Mouse (Mus musculus): ENCODE measurements around the gene Kcp. TPM values are rescaled to one million over a fixed set of nuclear protein-coding genes. Genes with fewer than 3 reads are reported as not detected.
A peak's percentile ranks its signal among the peaks of the same experiment; 100 is the strongest.

The Kcp gene
- total RNA-seq, 2 experiments from 2014 or later = 4.4 to 4.6 TPM

DNA sequence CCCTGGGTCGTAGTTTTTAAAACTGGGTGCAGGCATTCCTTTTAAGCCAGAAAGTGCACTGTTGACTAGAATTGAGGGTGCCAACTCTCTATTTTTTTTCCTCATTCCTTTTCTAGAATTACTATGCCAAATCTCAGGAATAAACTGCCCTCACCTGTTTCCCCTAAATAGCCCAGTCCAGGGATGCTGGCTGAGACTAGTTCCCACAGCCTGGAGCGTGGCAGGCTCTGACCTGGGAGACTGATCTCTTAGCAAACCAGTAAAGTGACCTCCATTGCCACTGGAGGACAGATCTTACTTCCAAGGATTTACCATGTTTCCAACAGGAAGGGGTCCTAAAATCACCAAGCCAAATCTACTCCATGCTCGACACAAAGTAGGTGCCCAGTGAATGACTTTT lies 38.9 kb downstream of the Kcp start:
- intact Hi-C loops (cut with DNase I) = no loop called here
- no peak for DNase-seq (ENCODE audit: low spot score)

GRCm38 (mm10) chr6:29467583-29468354 lies 40.0 kb downstream of the Kcp start, which contains the start of gene Atp6v1f:
TSS of gene Atp6v1f (plus strand) at chr6:29467718.
- intact Hi-C loops (cut with DNase I) = no loop called here
- DNase-seq (ENCODE audit: low spot score) = peak; percentile 81

DNA sequence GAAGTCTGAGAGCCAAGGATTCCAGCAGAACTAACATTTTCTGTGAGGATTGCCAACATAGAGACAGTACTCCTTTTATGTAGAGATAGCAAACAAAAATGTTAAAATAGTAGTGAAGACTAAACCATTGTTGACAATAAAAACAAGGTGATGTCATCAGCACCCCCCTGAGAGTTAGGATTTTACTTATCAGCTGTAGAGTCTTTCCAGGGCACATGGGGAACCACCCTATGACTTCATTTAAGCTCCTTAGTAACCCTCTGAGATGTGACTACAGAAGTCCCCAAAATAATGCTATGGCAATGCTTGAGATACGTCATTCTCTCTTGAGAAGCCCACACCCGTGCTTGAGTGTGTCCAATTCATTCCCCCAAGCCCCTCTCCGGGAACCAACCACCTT lies 44.4 kb downstream of the Kcp start:
- no peak for DNase-seq (ENCODE audit: low spot score)
- intact Hi-C loops (cut with DNase I) = no loop called here

- intact Hi-C loops (cut with DNase I) = no loop called here
- DNase-seq (ENCODE audit: low spot score) = no peak
Measured at GRCm38 (mm10) chr6:29461502-29461901, 46.2 kb downstream of the Kcp start.

DNA sequence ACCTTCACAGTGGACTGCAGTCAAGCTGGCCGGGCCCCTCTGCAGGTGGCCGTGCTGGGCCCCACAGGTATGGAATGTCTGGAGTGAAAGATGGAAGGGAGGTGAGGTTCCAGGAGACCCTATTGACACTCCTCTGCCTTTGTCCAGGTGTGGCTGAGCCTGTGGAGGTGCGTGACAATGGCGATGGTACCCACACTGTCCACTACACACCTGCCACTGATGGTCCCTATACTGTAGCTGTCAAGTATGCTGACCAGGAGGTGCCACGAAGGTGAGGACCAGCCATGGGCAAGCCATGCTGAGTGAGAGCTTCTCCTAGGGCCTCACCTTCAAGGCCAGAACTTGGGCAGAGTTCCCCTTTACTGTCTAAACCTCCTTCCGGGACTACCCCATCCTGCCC lies 57.1 kb downstream of the Kcp start:
- intact Hi-C loops (cut with DNase I) = no loop called here
- DNase-seq (ENCODE audit: low spot score) = no peak

GRCm38 (mm10) chr6:29449858-29450257 lies 57.9 kb downstream of the Kcp start:
- intact Hi-C loops (cut with DNase I) = no loop called here
- no peak for DNase-seq (ENCODE audit: low spot score)

GRCm38 (mm10) chr6:29445354-29445753 lies 62.4 kb downstream of the Kcp start:
- no peak for DNase-seq (ENCODE audit: low spot score)
- intact Hi-C loops (cut with DNase I) = no loop called here

DNA sequence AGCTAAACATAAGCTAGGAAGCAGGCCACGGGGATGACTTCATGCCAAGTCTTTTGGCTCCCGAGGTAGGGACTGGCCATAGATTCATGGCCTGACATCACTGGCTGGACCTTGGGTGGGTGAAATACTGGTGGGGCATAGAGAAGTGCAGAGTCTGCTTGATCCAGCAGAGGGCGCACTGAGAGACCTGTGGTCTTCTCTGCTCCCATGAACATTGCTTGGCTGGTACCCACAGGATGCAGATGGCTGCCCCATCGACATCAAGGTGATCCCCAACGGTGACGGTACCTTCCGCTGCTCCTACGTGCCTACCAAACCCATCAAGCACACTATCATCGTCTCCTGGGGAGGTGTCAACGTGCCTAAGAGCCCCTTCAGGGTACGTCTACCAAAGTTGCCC lies 63.0 kb downstream of the Kcp start:
- intact Hi-C loops (cut with DNase I) = no loop called here
- no peak for DNase-seq (ENCODE audit: low spot score)

DNA sequence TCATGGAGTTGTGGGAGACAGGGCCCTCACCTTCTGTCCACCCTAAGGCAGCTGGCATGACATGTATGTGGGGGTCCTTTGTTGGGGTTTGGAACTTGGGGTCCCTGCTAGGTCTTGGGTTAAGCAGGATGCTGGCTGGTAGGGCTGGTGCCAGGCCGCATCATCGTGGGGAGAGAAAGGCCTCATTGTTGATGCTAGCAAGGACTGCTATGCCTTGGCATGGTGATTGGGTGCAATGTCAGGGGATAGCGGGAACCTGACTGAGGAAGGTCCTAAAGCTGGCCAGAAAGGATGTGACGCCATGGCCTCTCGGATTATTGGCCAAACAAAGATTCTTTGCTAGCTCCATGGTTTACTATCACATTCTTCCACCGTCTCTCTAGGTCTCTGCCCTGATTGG lies 68.0 kb downstream of the Kcp start:
- DNase-seq (ENCODE audit: low spot score) = no peak
- intact Hi-C loops (cut with DNase I) = loop anchor here (5.0 kb wide), 1 partner anchor 77 kb away; no protein-coding TSS in a partner anchor

GRCm38 (mm10) chr6:29439251-29439650 lies 68.5 kb downstream of the Kcp start:
- peak; percentile 39 for DNase-seq (ENCODE audit: low spot score)
- intact Hi-C loops (cut with DNase I) = loop anchor here (5.0 kb wide), 1 partner anchor 77 kb away; no protein-coding TSS in a partner anchor

DNA sequence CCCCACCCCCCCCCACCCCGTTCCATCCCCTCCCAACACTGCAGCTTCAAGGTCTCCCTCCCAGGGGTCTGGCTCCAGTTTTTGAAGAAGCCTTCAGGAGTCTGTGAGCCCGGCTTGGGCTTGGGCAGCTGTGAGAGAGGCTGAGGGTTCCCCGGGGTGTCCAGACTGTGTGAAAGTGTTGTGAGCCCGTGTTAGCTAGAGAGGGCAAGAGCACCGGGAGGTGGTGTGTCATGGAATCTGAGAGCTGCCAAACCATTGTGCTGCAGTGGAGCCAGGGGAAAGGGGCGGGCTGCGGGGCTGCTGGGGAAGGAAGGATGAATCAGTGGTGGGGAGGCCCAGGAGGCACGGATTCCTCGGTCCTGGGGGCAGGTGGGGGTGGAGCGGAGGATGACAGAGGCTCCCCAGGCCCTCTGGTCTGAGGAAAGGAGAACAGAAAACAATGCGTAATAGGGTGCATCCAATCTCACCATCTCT lies 71.3 kb downstream of the Kcp start:
- intact Hi-C loops (cut with DNase I) = loop anchor here (5.0 kb wide), 1 partner anchor 74 kb away; no protein-coding TSS in a partner anchor
- peak; percentile 74 for DNase-seq (ENCODE audit: low spot score)

GRCm38 (mm10) chr6:29435940-29436451 lies 71.8 kb downstream of the Kcp start:
- intact Hi-C loops (cut with DNase I) = loop anchor here (5.0 kb wide), 1 partner anchor 74 kb away; no protein-coding TSS in a partner anchor
- DNase-seq (ENCODE audit: low spot score) = peak; percentile 46

GRCm38 (mm10) chr6:29434911-29435691 lies 72.7 kb downstream of the Kcp start:
- intact Hi-C loops (cut with DNase I) = loop anchor here (5.0 kb wide), 1 partner anchor 73 kb away; no protein-coding TSS in a partner anchor
- DNase-seq (ENCODE audit: low spot score) = peak; percentile 53

DNA sequence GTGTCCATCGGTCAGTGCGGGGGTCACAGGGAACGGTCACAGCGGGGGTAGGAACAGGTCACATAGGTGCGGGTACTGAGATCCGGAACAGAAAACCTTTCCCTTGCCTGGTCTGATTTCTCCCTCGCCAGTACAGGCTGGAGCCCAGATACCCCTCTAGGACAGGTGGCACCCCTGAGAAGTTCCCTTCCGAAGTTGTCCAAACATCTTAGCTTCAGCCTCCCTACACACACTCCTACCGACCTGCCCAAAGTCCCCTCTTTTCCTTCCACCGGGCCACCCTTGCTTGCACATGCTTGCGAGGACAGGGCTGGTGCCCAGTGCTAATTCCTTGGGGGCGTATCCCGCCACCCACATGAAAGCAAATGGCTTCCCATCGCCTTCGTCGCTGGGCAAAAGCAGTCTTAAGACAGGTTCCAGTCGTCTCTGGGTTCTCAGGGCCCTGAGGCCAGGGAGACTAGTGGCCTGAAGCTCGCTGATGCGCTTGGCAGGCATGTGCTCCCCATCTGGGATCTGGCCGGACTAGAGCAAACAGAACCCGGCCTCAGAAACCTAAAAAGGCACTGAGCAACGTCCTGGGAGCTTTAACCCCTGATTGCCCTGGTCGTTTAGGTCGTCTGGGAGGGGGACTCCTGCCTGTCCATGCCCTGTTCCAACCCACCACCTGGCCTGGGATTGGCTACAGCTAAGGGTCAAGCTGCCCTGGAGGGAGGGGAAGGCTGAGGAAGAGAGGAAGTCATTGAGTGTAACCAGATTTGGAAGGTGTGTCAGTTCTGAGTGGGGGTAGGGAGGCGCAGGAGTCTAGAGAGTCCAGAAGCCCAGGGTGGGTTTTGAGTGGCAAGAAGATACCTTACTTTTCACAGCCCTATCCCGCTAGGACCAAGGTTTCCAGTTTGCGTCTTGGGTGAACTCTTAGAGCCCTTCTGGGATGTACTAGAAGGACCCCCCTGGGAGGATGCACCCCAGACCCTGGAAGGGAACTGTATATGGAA lies 73.7 kb downstream of the Kcp start:
- intact Hi-C loops (cut with DNase I) = loop anchor here (2.0 kb wide), 1 partner anchor 39 kb away; no protein-coding TSS in a partner anchor
- peak; percentile 54 for DNase-seq (ENCODE audit: low spot score)

- intact Hi-C loops (cut with DNase I) = loop anchor here (2.0 kb wide), 1 partner anchor 38 kb away; no protein-coding TSS in a partner anchor
- DNase-seq (ENCODE audit: low spot score) = peak; percentile 34
Measured at GRCm38 (mm10) chr6:29433038-29433803, 74.5 kb downstream of the Kcp start, which contains the start of gene Flnc. TSS of gene Flnc (plus strand) at chr6:29433256.

DNA sequence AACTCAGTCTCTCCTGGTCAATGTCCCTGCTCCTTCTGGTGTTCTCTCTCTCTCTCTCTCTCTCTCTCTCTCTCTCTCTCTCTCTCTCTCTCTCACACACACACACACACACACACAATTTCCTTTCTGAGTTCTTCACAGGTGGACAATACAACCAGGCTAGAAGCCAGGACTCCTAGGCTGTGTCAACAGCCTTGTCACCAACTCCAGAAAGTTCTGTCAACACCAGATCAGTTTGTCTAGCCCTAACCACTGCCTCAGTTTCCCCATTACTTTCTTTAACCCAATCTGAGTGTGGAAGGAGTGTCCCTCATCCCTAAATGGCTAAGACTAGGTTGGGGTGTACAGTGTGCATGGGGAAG lies 75.1 kb downstream of the Kcp start:
- intact Hi-C loops (cut with DNase I) = loop anchor here (2.0 kb wide), 1 partner anchor 38 kb away; no protein-coding TSS in a partner anchor
- no peak for DNase-seq (ENCODE audit: low spot score)

GRCm38 (mm10) chr6:29432156-29432555 lies 75.6 kb downstream of the Kcp start:
- intact Hi-C loops (cut with DNase I) = loop anchor here (2.0 kb wide), 1 partner anchor 37 kb away; no protein-coding TSS in a partner anchor
- no peak for DNase-seq (ENCODE audit: low spot score)

DNA sequence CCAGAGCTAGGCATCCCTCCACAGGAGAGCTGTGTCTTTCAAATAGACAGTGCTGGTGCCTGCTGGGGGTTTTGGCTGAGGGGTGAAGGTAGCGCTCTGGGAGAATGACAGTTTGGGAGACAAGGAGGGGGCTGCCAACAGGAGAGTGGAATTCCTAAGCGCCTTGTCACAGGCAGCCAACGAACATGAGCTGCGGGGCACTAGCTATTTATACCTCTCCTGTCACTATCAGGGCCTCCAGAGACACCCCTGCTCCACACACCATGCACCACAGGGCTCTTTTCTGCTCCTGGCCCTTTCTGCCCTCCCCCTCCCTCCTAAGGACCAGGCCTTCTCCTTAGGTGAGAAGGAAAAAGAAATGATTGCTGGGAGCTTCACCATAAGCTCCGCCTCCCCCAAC lies 76.3 kb downstream of the Kcp start:
- intact Hi-C loops (cut with DNase I) = no loop called here
- DNase-seq (ENCODE audit: low spot score) = no peak
